Comparison of ENCODE assay signal across 11 mouse cellular contexts in genomic region chr3:141491951-141492310, GRCm38 (mm10). TPM values are rescaled to one million over a fixed set of nuclear protein-coding genes. Genes with fewer than 3 reads are reported as not detected.
DNase-seq lines count a peak whose midpoint lies in the region; ATAC-seq and TF ChIP-seq lines count a peak whose summit lies in the region.
"Had no signal": no experiment of that assay in that cellular context is flagged by ENCODE, and none has a peak within 500 bp of the region (broad histone marks: within the 10 kb centered on the region; RNA-seq: fewer than 3 reads in every experiment).

No protein-coding gene starts in this region.

- no peak for ATAC-seq in forebrain, embryonic 16.5 days
- no peak; the same call in 1 of the 2 replicates for ATAC-seq in heart, embryonic 12.5 days (ENCODE audit: insufficient number of reproducible peaks, low FRiP score)
- no peak for ATAC-seq in midbrain, embryonic 14.5 days (ENCODE audit: low FRiP score, low TSS enrichment)
- ATAC-seq: inflammation-experienced regulatory T-cells, adult 6 months had no signal

- no peaks in the 10 kb centered on the region for H3K9me3 ChIP-seq in forebrain, embryonic 10.5 days
- H3K9me3 ChIP-seq in forebrain, embryonic 16.5 days (ENCODE audit: control insufficient read depth, low read length) = no peaks in the 10 kb centered on the region
- no peaks in the 10 kb centered on the region for H3K9me3 ChIP-seq in CH12.LX (replicated peaks; ENCODE audit: low read length)
- H3K9me3 ChIP-seq in heart, embryonic 12.5 days (replicated peaks) = no peaks in the 10 kb centered on the region
- H3K9me3 ChIP-seq in midbrain, embryonic 14.5 days (ENCODE audit: control insufficient read depth, low read length) = no peaks in the 10 kb centered on the region
- H3K9me3 ChIP-seq: liver, embryonic 15.5 days; neural tube, embryonic 12.5 days had no signal

- no peak for TF ChIP-seq RAD21 in CH12.LX (IDR thresholded peaks at IDR 0.05; ENCODE audit: low read depth, low read length)

- no peak overlapping the region for H3K9ac ChIP-seq in forebrain, embryonic 16.5 days (replicated peaks; ENCODE audit: low read depth, low read length)
- H3K9ac ChIP-seq in CH12.LX (ENCODE audit: insufficient read depth, low read depth) = no peak overlapping the region
- H3K9ac ChIP-seq in heart, embryonic 12.5 days = no peak overlapping the region
- H3K9ac ChIP-seq in midbrain, embryonic 14.5 days (replicated peaks; ENCODE audit: low read length) = no peak overlapping the region
- H3K9ac ChIP-seq: liver, embryonic 15.5 days; neural tube, embryonic 12.5 days had no signal

- dilution Hi-C loops in CH12.LX (cut with MboI; ENCODE audit: extremely low pct_ligation_motif_present, extremely low pct_unique_long_range_greater_than_20kb, low sequenced_read_pairs) = no loop called here

- H3K27ac ChIP-seq in forebrain, embryonic 10.5 days = 0 out of 2 replicates have a peak overlapping the region, but pooled peaks have one; percentile 48
- no peak overlapping the region for H3K27ac ChIP-seq in forebrain, embryonic 16.5 days (ENCODE audit: low read length)
- H3K27ac ChIP-seq in CH12.LX (ENCODE audit: insufficient read depth, low read depth) = no peak overlapping the region
- peak overlapping the region; percentile 80 for H3K27ac ChIP-seq in heart, embryonic 12.5 days (ENCODE audit: poor library complexity, severe bottlenecking)
- H3K27ac ChIP-seq in midbrain, embryonic 14.5 days (replicated peaks; ENCODE audit: low read depth, low read length) = no peak overlapping the region
- H3K27ac ChIP-seq: liver, embryonic 15.5 days; neural tube, embryonic 12.5 days had no signal

- TF ChIP-seq CTCF in CH12.LX (conservative IDR thresholded peaks at IDR 0.05 in 1 of 2, IDR thresholded peaks at IDR 0.05 in 1 of 2; ENCODE audit: low read depth in 2 of 2, low read length in 2 of 2) = no peak

- in situ Hi-C loops in CH12.LX (cut with MboI; ENCODE audit: low pct_ligation_motif_present, low pct_unique_long_range_greater_than_20kb, low sequenced_read_pairs) = no loop called here

- H3K27me3 ChIP-seq in forebrain, embryonic 10.5 days (ENCODE audit: poor library complexity, severe bottlenecking) = no peaks in the 10 kb centered on the region
- H3K27me3 ChIP-seq in forebrain, embryonic 16.5 days (replicated peaks; ENCODE audit: control insufficient read depth, insufficient read depth, low read length) = no peaks in the 10 kb centered on the region
- no peaks in the 10 kb centered on the region for H3K27me3 ChIP-seq in CH12.LX (replicated peaks)
- no peaks in the 10 kb centered on the region for H3K27me3 ChIP-seq in heart, embryonic 12.5 days (replicated peaks)
- no peaks in the 10 kb centered on the region for H3K27me3 ChIP-seq in midbrain, embryonic 14.5 days (ENCODE audit: control insufficient read depth, insufficient read depth, low read length)
- H3K27me3 ChIP-seq: liver, embryonic 15.5 days; neural tube, embryonic 12.5 days had no signal

- no peak overlapping the region for H3K4me2 ChIP-seq in forebrain, embryonic 16.5 days (ENCODE audit: low read length)
- peak overlapping the region; percentile 47 for H3K4me2 ChIP-seq in CH12.LX (ENCODE audit: insufficient read depth, low read depth, poor library complexity, severe bottlenecking)
- H3K4me2 ChIP-seq in heart, embryonic 12.5 days = peak overlapping the region; percentile 48
- no peak overlapping the region for H3K4me2 ChIP-seq in midbrain, embryonic 14.5 days (ENCODE audit: low read length)
- H3K4me2 ChIP-seq: liver, embryonic 15.5 days had no signal

- peak; percentile 55 for TF ChIP-seq EP300 in CH12.LX (IDR thresholded peaks at IDR 0.05; ENCODE audit: low read length)

- H3K36me3 ChIP-seq in forebrain, embryonic 10.5 days (replicated peaks) = no peaks in the 10 kb centered on the region
- H3K36me3 ChIP-seq in forebrain, embryonic 16.5 days (ENCODE audit: control insufficient read depth, insufficient read depth) = no peaks in the 10 kb centered on the region
- H3K36me3 ChIP-seq in CH12.LX (replicated peaks in 1 of 2; ENCODE audit: control insufficient read depth in 1 of 2, insufficient read depth in 1 of 2, low read length in 1 of 2) = no peaks in the 10 kb centered on the region
- H3K36me3 ChIP-seq in heart, embryonic 12.5 days = no peaks in the 10 kb centered on the region
- H3K36me3 ChIP-seq in midbrain, embryonic 14.5 days (ENCODE audit: control insufficient read depth, insufficient read depth, low read length) = no peaks in the 10 kb centered on the region
- H3K36me3 ChIP-seq: liver, embryonic 15.5 days; neural tube, embryonic 12.5 days had no signal

- H3K79me2 ChIP-seq in CH12.LX (replicated peaks; ENCODE audit: control insufficient read depth, extremely low read depth, insufficient read depth, poor library complexity, severe bottlenecking) = no peaks in the 10 kb centered on the region

- 58% methylated on average over 2 of the region's 2 CpGs for WGBS in forebrain, embryonic 10.5 days
- 20% methylated on average over 2 of the region's 2 CpGs for WGBS in forebrain, embryonic 16.5 days
- WGBS in heart, embryonic 12.5 days = 19% methylated on average over 2 of the region's 2 CpGs
- 60% methylated on average over 2 of the region's 2 CpGs for WGBS in midbrain, embryonic 14.5 days

- H3K4me1 ChIP-seq in forebrain, embryonic 10.5 days = peaks cover 16% of the 10 kb centered on the region
- H3K4me1 ChIP-seq in forebrain, embryonic 16.5 days (replicated peaks; ENCODE audit: control insufficient read depth, insufficient read depth, low read length) = peaks cover 3% of the 10 kb centered on the region; the same call in 1 of the 2 replicates
- H3K4me1 ChIP-seq in CH12.LX (ENCODE audit: control insufficient read depth in 1 of 2, insufficient read depth in 2 of 2) = peaks cover 6 to 32% of the 10 kb centered on the region in 2 experiments; a peak in 3 of 4 replicates
- H3K4me1 ChIP-seq in heart, embryonic 12.5 days (replicated peaks) = peaks cover 9% of the 10 kb centered on the region
- 0 out of 2 replicates have a peak, but pooled peaks cover 3% of the 10 kb centered on the region for H3K4me1 ChIP-seq in midbrain, embryonic 14.5 days (ENCODE audit: control insufficient read depth, insufficient read depth, low read length)
- H3K4me1 ChIP-seq: liver, embryonic 15.5 days; neural tube, embryonic 12.5 days had no signal

- no peak for TF ChIP-seq POLR2A in CH12.LX (IDR thresholded peaks at IDR 0.05; ENCODE audit: low read depth, low read length)

- no peak for DNase-seq in forebrain, embryonic 10.5 days (ENCODE audit: extremely low spot score, low spot score)
- DNase-seq in CH12.LX (ENCODE audit: extremely low read depth) = peak; percentile 24
- DNase-seq in kidney, postnatal 25 days = peak; percentile 51
- DNase-seq in midbrain, embryonic 14.5 days = no peak
- DNase-seq in MN1 (ENCODE audit: low spot score) = no peak
- no peak for DNase-seq in cerebellum, adult 8-10 months

- H3K4me3 ChIP-seq in forebrain, embryonic 10.5 days = no peak overlapping the region
- H3K4me3 ChIP-seq in forebrain, embryonic 16.5 days (replicated peaks; ENCODE audit: low read length) = no peak overlapping the region
- H3K4me3 ChIP-seq in CH12.LX (replicated peaks in 1 of 3; ENCODE audit: low read depth in 2 of 3, low read length in 2 of 3, poor library complexity in 1 of 3) = no peak overlapping the region
- H3K4me3 ChIP-seq in heart, embryonic 12.5 days = no peak overlapping the region
- no peak overlapping the region for H3K4me3 ChIP-seq in midbrain, embryonic 14.5 days (replicated peaks; ENCODE audit: low read depth, low read length)
- H3K4me3 ChIP-seq: liver, embryonic 15.5 days; neural tube, embryonic 12.5 days had no signal

TF ChIP-seq in CH12.LX, 34 proteins besides CTCF, POLR2A, EP300 and RAD21:
- TF ChIP-seq IRF4 (IDR thresholded peaks at IDR 0.05; ENCODE audit: low read depth, low read length) (no peak; the same call in 1 of the 2 replicates), CHD1 (IDR thresholded peaks at IDR 0.05; ENCODE audit: low read depth, low read length) (no peak), MAZ (IDR thresholded peaks at IDR 0.05; ENCODE audit: low read depth, low read length) (no peak), SIN3A (IDR thresholded peaks at IDR 0.05; ENCODE audit: low read length) (no peak), HCFC1 (IDR thresholded peaks at IDR 0.05; ENCODE audit: low read depth, low read length) (no peak), MYC (IDR thresholded peaks at IDR 0.05; ENCODE audit: low read depth, low read length) (no peak), KAT2A (IDR thresholded peaks at IDR 0.05; ENCODE audit: insufficient replicate concordance, low read length) (no peak), ZMIZ1 (IDR thresholded peaks at IDR 0.05; ENCODE audit: low read depth, low read length) (no peak), SMC3 (IDR thresholded peaks at IDR 0.05; ENCODE audit: low read depth, low read length) (no peak), ZC3H11A (IDR thresholded peaks at IDR 0.05; ENCODE audit: low read depth, low read length) (no peak), USF1 (IDR thresholded peaks at IDR 0.05; ENCODE audit: low read depth, low read length) (no peak), USF2 (conservative IDR thresholded peaks at IDR 0.05; ENCODE audit: low read depth, low read length) (no peak), TCF12 (IDR thresholded peaks at IDR 0.05; ENCODE audit: low read depth, low read length) (no peak), NELFE (IDR thresholded peaks at IDR 0.05; ENCODE audit: low read depth, low read length) (no peak), PAX5 (IDR thresholded peaks at IDR 0.05; ENCODE audit: low read length) (no peak), MEF2A (IDR thresholded peaks at IDR 0.05; ENCODE audit: borderline replicate concordance, low read depth, low read length) (no peak), JUN (IDR thresholded peaks at IDR 0.05; ENCODE audit: insufficient read depth, low read depth, low read length) (no peak), JUND (conservative IDR thresholded peaks at IDR 0.05; ENCODE audit: low read depth, low read length) (no peak)
TF ChIP-seq in CH12.LX: peak in this region for 0.

RNA-seq across cellular contexts. Expression of gene Unc5c, which starts 26.9 kb away (rescaled TPM):
- 2.9 and 3.3 TPM in 2 replicates for polyA plus RNA-seq in forebrain, embryonic 10.5 days (2016; fragmentation: Nextera tagmentation; extraction: Ambion mirVana)
- 5.9 and 7.9 TPM in 2 replicates for polyA plus RNA-seq in forebrain, embryonic 16.5 days (2015; fragmentation: Nextera tagmentation; extraction: Ambion mirVana)
- total RNA-seq in CH12.LX (2012; rRNA removed) (not detected in 2 replicates), CH12.LX (2014; rRNA removed) (not detected in 2 replicates)
- not detected in 2 replicates for polyA plus RNA-seq in CH12.LX (2012; ENCODE audit: insufficient read length, low read depth)
- polyA plus RNA-seq in heart, embryonic 12.5 days (2016; fragmentation: Nextera tagmentation; extraction: Ambion mirVana) = 5.6 and 7.4 TPM in 2 replicates
- polyA plus RNA-seq in midbrain, embryonic 14.5 days (2014; fragmentation: Nextera tagmentation; extraction: Ambion mirVana) = 15.1 and 18.1 TPM in 2 replicates
- polyA plus RNA-seq: inflammation-experienced regulatory T-cells, adult 6 months had no signal

Comparison
In these comparisons a context has a peak if more than half of its experiments do, and no peak if none do; other contexts are left out.
1. H3K27ac ChIP-seq: peak in forebrain, embryonic 10.5 days (single experiment) and heart, embryonic 12.5 days (single experiment); none in forebrain, embryonic 16.5 days (single experiment), CH12.LX (single experiment) and midbrain, embryonic 14.5 days (single experiment).
2. DNase-seq: peak in CH12.LX (single experiment) and kidney, postnatal 25 days (2 of 2); none in forebrain, embryonic 10.5 days (single experiment), midbrain, embryonic 14.5 days (single experiment), MN1 (single experiment) and cerebellum, adult 8-10 months (single experiment).
3. H3K4me2 ChIP-seq: peak in CH12.LX (single experiment) and heart, embryonic 12.5 days (single experiment); none in forebrain, embryonic 16.5 days (single experiment) and midbrain, embryonic 14.5 days (single experiment).